Mouse (Mus musculus) midbrain, embryonic 15.5 days (tissue): ENCODE data around the gene Gzmc. TPM values are rescaled to one million over a fixed set of nuclear protein-coding genes. Genes with fewer than 3 reads are reported as not detected.

Experiments used
- polyA plus RNA-seq: library from polyadenylated mRNA; unstranded; fragments of >200 nt; fragmentation: Nextera tagmentation; extraction: Ambion mirVana; gene quantifications from 2 replicates; pipeline ENCODE4 v1.2.1, GENCODE M21; 2015

Gene Gzmc
- polyA plus RNA-seq, 1 experiment from 2014 or later: not detected

Other genes with a start within 250 kb of the Gzmc start
- gene Mcpt1, start 216.7 kb downstream of the Gzmc start, polyA plus RNA-seq: not detected in 2 replicates
- gene Mcpt9, start 204.2 kb downstream of the Gzmc start, polyA plus RNA-seq: not detected in 2 replicates
- gene Mcpt2, start 192.6 kb downstream of the Gzmc start, polyA plus RNA-seq: not detected in 2 replicates
- 0.15 TPM in 1 of 2 replicates, not detected in the other for gene Mcpt4, start 172.3 kb downstream of the Gzmc start, polyA plus RNA-seq
- gene Mcpt8, start 149.4 kb downstream of the Gzmc start, polyA plus RNA-seq: not detected in 2 replicates
- not detected in 2 replicates for gene Ctsg, start 132.1 kb downstream of the Gzmc start, polyA plus RNA-seq
- not detected in 2 replicates for gene Gzme, start 114.0 kb downstream of the Gzmc start, polyA plus RNA-seq
- not detected in 2 replicates for gene Gzmd, start 102.0 kb downstream of the Gzmc start, polyA plus RNA-seq
- gene Gzmg, start 75.1 kb downstream of the Gzmc start, polyA plus RNA-seq: not detected in 2 replicates
- not detected in 2 replicates for gene Gzmn, start 60.1 kb downstream of the Gzmc start, polyA plus RNA-seq
- not detected in 2 replicates for gene Gzmf, start 23.2 kb downstream of the Gzmc start, polyA plus RNA-seq
- gene Gzmb, start 27.6 kb upstream of the Gzmc start, polyA plus RNA-seq: not detected in 2 replicates
- gene Atp12a, start 130.4 kb upstream of the Gzmc start, polyA plus RNA-seq: 0.10 and 0.28 TPM in 2 replicates
- gene Rnf17, start 167.9 kb upstream of the Gzmc start, polyA plus RNA-seq: 1.0 and 1.3 TPM in 2 replicates